Mouse (Mus musculus): ENCODE data around the gene C530008M17Rik. TPM values are rescaled to one million over a fixed set of nuclear protein-coding genes. Genes with fewer than 3 reads are reported as not detected.

The C530008M17Rik gene
- total and polyA plus RNA-seq, 3 experiments: 0.04 to 0.44 TPM; not detected in 1

- no peak for TF ChIP-seq MEF2A (IDR thresholded peaks at IDR 0.05; ENCODE audit: borderline replicate concordance, low read depth, low read length)
- no peak for TF ChIP-seq CHD1 (IDR thresholded peaks at IDR 0.05; ENCODE audit: low read depth, low read length)
- TF ChIP-seq JUND (conservative IDR thresholded peaks at IDR 0.05; ENCODE audit: low read depth, low read length): no peak
- TF ChIP-seq TBP (conservative IDR thresholded peaks at IDR 0.05; ENCODE audit: low read depth, low read length): no peak
- no peak for TF ChIP-seq KAT2A (IDR thresholded peaks at IDR 0.05; ENCODE audit: insufficient replicate concordance, low read length)
- no peak for TF ChIP-seq ZNF384 (IDR thresholded peaks at IDR 0.05; ENCODE audit: low read depth, low read length)
- no peak for TF ChIP-seq EP300 (IDR thresholded peaks at IDR 0.05; ENCODE audit: low read length)
- TF ChIP-seq RAD21 (IDR thresholded peaks at IDR 0.05; ENCODE audit: low read depth, low read length): no peak
- TF ChIP-seq RCOR1 (conservative IDR thresholded peaks at IDR 0.05; ENCODE audit: low read depth, low read length): no peak
- TF ChIP-seq E2F4 (IDR thresholded peaks at IDR 0.05; ENCODE audit: insufficient replicate concordance, low read depth, low read length): no peak
- no peak for TF ChIP-seq SMC3 (IDR thresholded peaks at IDR 0.05; ENCODE audit: low read depth, low read length)
- Histone ChIP-seq H3K79me2 (replicated peaks; ENCODE audit: control insufficient read depth, extremely low read depth, insufficient read depth, poor library complexity, severe bottlenecking) (no peaks in the 10 kb centered on the region), H3K27me3 (replicated peaks) (no peaks in the 10 kb centered on the region), H3K4me2 (ENCODE audit: insufficient read depth, low read depth, poor library complexity, severe bottlenecking) (no peak overlapping the region), H3K27ac (ENCODE audit: insufficient read depth, low read depth) (no peak overlapping the region), H3K4me1 (ENCODE audit: control insufficient read depth in 1 of 2, insufficient read depth in 2 of 2) (peaks cover 0 to 6% of the 10 kb centered on the region in 2 experiments; a peak in 2 of 4 replicates), H3K9ac (ENCODE audit: insufficient read depth, low read depth) (no peak overlapping the region), H3K36me3 (replicated peaks in 1 of 2; ENCODE audit: control insufficient read depth in 1 of 2, insufficient read depth in 1 of 2, low read length in 1 of 2) (no peaks in the 10 kb centered on the region), H3K9me3 (replicated peaks; ENCODE audit: low read length) (no peaks in the 10 kb centered on the region), H3K4me3 (replicated peaks in 1 of 3; ENCODE audit: low read depth in 2 of 3, low read length in 2 of 3, poor library complexity in 1 of 3) (no peak overlapping the region)
- dilution Hi-C loops (cut with MboI; ENCODE audit: extremely low pct_ligation_motif_present, extremely low pct_unique_long_range_greater_than_20kb, low sequenced_read_pairs) (no loop called here), in situ Hi-C loops (cut with MboI; ENCODE audit: low pct_ligation_motif_present, low pct_unique_long_range_greater_than_20kb, low sequenced_read_pairs) (no loop called here)
- DNase-seq (ENCODE audit: extremely low read depth): no peak
Observed at GRCm38 (mm10) chr5:76782414-76783103, 126.2 kb downstream of the C530008M17Rik start.

- no peak overlapping the region for H3K9ac ChIP-seq (ENCODE audit: insufficient read depth, low read depth)
- no peaks in the 10 kb centered on the region for H3K9me3 ChIP-seq (replicated peaks; ENCODE audit: low read length)
- H3K36me3 ChIP-seq (replicated peaks in 1 of 2; ENCODE audit: control insufficient read depth in 1 of 2, insufficient read depth in 1 of 2, low read length in 1 of 2): no peaks in the 10 kb centered on the region
- dilution Hi-C loops (cut with MboI; ENCODE audit: extremely low pct_ligation_motif_present, extremely low pct_unique_long_range_greater_than_20kb, low sequenced_read_pairs) (no loop called here), in situ Hi-C loops (cut with MboI; ENCODE audit: low pct_ligation_motif_present, low pct_unique_long_range_greater_than_20kb, low sequenced_read_pairs) (no loop called here)
- H3K4me1 ChIP-seq (ENCODE audit: control insufficient read depth in 1 of 2, insufficient read depth in 2 of 2): peaks cover 0 to 6% of the 10 kb centered on the region in 2 experiments; a peak in 2 of 4 replicates
- no peak for DNase-seq (ENCODE audit: extremely low read depth)
- H3K4me3 ChIP-seq (replicated peaks in 1 of 3; ENCODE audit: low read depth in 2 of 3, low read length in 2 of 3, poor library complexity in 1 of 3): no peak overlapping the region
- no peak for TF ChIP-seq MAFK (IDR thresholded peaks at IDR 0.05; ENCODE audit: insufficient replicate concordance, low read length)
- TF ChIP-seq JUN (IDR thresholded peaks at IDR 0.05; ENCODE audit: insufficient read depth, low read depth, low read length): no peak
- no peak for TF ChIP-seq GABPA (IDR thresholded peaks at IDR 0.05; ENCODE audit: insufficient replicate concordance, low read depth, low read length)
- TF ChIP-seq ZC3H11A (IDR thresholded peaks at IDR 0.05; ENCODE audit: low read depth, low read length): no peak
- no peak for TF ChIP-seq MEF2A (IDR thresholded peaks at IDR 0.05; ENCODE audit: borderline replicate concordance, low read depth, low read length)
- no peak for TF ChIP-seq USF1 (IDR thresholded peaks at IDR 0.05; ENCODE audit: low read depth, low read length)
- TF ChIP-seq SMC3 (IDR thresholded peaks at IDR 0.05; ENCODE audit: low read depth, low read length): no peak
- TF ChIP-seq IRF4 (IDR thresholded peaks at IDR 0.05; ENCODE audit: low read depth, low read length): no peak
- H3K27me3 ChIP-seq (replicated peaks): no peaks in the 10 kb centered on the region
- H3K27ac ChIP-seq (ENCODE audit: insufficient read depth, low read depth): no peak overlapping the region
- H3K79me2 ChIP-seq (replicated peaks; ENCODE audit: control insufficient read depth, extremely low read depth, insufficient read depth, poor library complexity, severe bottlenecking): no peaks in the 10 kb centered on the region
- H3K4me2 ChIP-seq (ENCODE audit: insufficient read depth, low read depth, poor library complexity, severe bottlenecking): no peak overlapping the region
Observed at GRCm38 (mm10) chr5:76783104-76783441, 126.8 kb downstream of the C530008M17Rik start.

Data from CH12.LX (cell line).